Mouse (Mus musculus): Measurements from ENCODE around the gene Gtf3c1. TPM values are rescaled to one million over a fixed set of nuclear protein-coding genes. Genes with fewer than 3 reads are reported as not detected.

Gtf3c1 gene
- polyA plus RNA-seq (2015; fragmentation: Nextera tagmentation; extraction: Ambion mirVana) = 15.8 and 18.8 TPM in 2 replicates

DNA sequence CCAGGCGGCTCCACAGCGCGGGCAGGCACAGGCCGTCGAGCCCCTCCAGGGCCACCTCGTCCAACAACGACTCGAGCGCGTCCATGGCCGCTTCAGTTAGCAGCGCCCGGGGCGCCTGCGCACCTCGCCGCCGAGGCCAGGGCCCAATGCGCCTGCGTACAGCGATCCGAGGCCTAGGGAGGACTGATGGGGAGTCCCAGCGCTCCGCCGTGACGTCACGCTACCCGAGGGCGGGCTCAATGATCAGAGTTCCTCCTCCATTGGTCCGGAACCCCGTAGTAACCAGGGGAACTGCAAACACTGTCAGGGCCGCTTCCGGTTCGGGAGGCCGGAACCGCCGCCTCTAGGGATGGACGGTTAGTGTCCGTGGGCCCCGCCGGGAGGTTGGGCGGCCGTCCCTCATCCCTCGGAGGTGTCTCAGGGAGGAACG lies at the start of gene Gtf3c1, which contains the start of gene D430042O09Rik:
Gene Gtf3c1, minus strand, starts transcription at position 188 of the 430 bp plus-strand sequence.
Gene D430042O09Rik, plus strand, starts transcription at position 296 of the 430 bp plus-strand sequence.
- H3K4me1 ChIP-seq (ENCODE audit: control insufficient read depth, insufficient read depth, low read length) = peaks cover 27% of the 10 kb centered on the region
- H3K27me3 ChIP-seq (replicated peaks; ENCODE audit: control insufficient read depth, insufficient read depth, low read length) = no peaks in the 10 kb centered on the region
- peak within 1 kb of the TSS; percentile 84 for H3K4me3 ChIP-seq (ENCODE audit: low read length)
- peaks cover 12% of the 10 kb centered on the region for H3K36me3 ChIP-seq (ENCODE audit: control insufficient read depth, insufficient read depth, low read length)
- peak within 1 kb of the TSS; percentile 87 for H3K27ac ChIP-seq (ENCODE audit: low read length)
- H3K4me2 ChIP-seq (ENCODE audit: low read depth, low read length) = peak within 1 kb of the TSS; percentile 78
- H3K9me3 ChIP-seq (ENCODE audit: control insufficient read depth, low read length) = no peaks in the 10 kb centered on the region
- under 1% methylated on average over 45 of the region's 45 CpGs for WGBS
- H3K9ac ChIP-seq (ENCODE audit: low read depth, low read length) = peak within 1 kb of the TSS; percentile 91
- peak; percentile 98 for ATAC-seq

DNA sequence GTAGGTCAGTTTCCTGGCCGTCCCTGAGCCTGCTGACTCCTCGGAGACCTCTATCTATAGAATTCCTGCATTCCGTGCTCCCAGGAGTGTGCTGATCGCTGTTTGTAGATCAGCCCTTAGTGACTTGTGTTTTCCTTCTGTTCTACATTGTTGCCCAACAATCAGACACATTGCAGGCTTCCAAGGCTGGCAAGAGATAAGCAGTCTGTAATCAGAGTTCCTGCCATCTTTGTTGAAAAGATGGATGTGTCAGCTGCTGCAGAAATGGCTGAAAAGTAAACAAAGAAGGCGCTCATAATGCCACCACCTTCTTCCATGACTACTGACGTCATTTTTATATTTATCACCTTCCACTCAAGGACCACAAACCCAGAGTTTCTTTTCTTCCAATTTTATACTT lies 49.2 kb upstream of the Gtf3c1 start:
- Histone ChIP-seq H3K27ac (ENCODE audit: low read length) (no peak overlapping the region), H3K9ac (ENCODE audit: low read depth, low read length) (no peak overlapping the region), H3K9me3 (ENCODE audit: control insufficient read depth, low read length) (no peaks in the 10 kb centered on the region), H3K27me3 (replicated peaks; ENCODE audit: control insufficient read depth, insufficient read depth, low read length) (no peaks in the 10 kb centered on the region), H3K4me2 (ENCODE audit: low read depth, low read length) (no peak overlapping the region), H3K4me1 (ENCODE audit: control insufficient read depth, insufficient read depth, low read length) (no peaks in the 10 kb centered on the region), H3K36me3 (ENCODE audit: control insufficient read depth, insufficient read depth, low read length) (no peaks in the 10 kb centered on the region), H3K4me3 (ENCODE audit: low read length) (no peak overlapping the region)
- no peak for ATAC-seq
- 42% methylated on average over 6 of the region's 6 CpGs for WGBS

DNA sequence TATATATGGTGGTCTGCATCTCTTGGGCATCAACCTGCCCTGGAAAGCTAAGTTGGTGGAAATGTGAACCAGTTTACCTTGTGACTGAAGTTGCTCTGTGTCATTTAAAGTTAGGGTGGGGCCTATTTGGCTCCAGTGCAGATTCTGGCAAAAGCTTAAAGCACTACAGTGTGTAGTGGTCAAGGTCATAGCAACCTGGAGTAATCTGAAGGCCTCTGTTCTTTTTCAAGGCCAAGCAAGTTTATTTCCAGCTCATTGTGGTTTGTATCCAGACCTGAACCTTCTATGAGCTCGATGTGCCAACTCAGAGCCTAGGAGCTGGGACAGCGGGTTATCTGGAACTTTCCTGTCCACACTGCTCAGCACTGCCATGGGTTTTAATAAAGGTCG lies 45.7 kb upstream of the Gtf3c1 start:
- H3K4me1 ChIP-seq (ENCODE audit: control insufficient read depth, insufficient read depth, low read length) = no peaks in the 10 kb centered on the region
- H3K27me3 ChIP-seq (replicated peaks; ENCODE audit: control insufficient read depth, insufficient read depth, low read length) = no peaks in the 10 kb centered on the region
- WGBS = 83% methylated on average over 3 of the region's 3 CpGs
- H3K9ac ChIP-seq (ENCODE audit: low read depth, low read length) = no peak overlapping the region
- no peak overlapping the region for H3K27ac ChIP-seq (ENCODE audit: low read length)
- H3K4me3 ChIP-seq (ENCODE audit: low read length) = no peak overlapping the region
- no peaks in the 10 kb centered on the region for H3K36me3 ChIP-seq (ENCODE audit: control insufficient read depth, insufficient read depth, low read length)
- no peak for ATAC-seq
- no peaks in the 10 kb centered on the region for H3K9me3 ChIP-seq (ENCODE audit: control insufficient read depth, low read length)
- no peak overlapping the region for H3K4me2 ChIP-seq (ENCODE audit: low read depth, low read length)

DNA sequence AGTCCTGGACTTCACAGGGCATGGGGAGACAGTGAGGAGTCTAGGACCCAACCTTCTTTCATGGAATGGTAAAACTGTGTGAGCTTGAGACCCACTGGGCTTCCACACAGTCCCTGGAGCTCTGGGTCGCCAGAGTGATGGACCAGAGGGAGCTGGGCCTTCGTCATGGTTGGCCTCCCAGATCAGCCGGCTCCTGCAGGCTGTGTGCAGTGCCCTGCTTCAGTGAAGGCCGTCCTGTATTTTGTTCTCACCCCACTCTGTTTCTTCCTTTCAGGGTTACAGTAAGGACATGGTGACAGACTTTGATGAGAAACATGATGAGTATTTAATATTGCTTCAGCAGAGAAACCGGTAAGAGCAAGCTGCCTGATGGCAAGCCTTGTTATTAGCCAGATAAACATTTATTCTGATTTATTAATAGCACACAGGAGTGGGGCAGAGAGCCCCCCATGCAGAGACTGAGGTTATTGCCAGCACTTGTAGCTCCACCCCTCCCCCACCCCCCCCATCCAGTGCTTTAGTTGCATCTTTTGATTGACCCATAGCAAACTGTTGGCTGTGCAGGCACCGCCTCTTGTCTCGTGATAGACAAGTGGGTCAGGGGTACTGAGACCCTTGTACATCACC lies 45.2 kb upstream of the Gtf3c1 start:
- ATAC-seq = no peak
- H3K27ac ChIP-seq (ENCODE audit: low read length) = no peak overlapping the region
- 60% methylated on average over 7 of the region's 7 CpGs for WGBS
- H3K36me3 ChIP-seq (ENCODE audit: control insufficient read depth, insufficient read depth, low read length) = no peaks in the 10 kb centered on the region
- no peaks in the 10 kb centered on the region for H3K4me1 ChIP-seq (ENCODE audit: control insufficient read depth, insufficient read depth, low read length)
- H3K4me3 ChIP-seq (ENCODE audit: low read length) = no peak overlapping the region
- H3K27me3 ChIP-seq (replicated peaks; ENCODE audit: control insufficient read depth, insufficient read depth, low read length) = no peaks in the 10 kb centered on the region
- no peak overlapping the region for H3K4me2 ChIP-seq (ENCODE audit: low read depth, low read length)
- H3K9ac ChIP-seq (ENCODE audit: low read depth, low read length) = no peak overlapping the region
- no peaks in the 10 kb centered on the region for H3K9me3 ChIP-seq (ENCODE audit: control insufficient read depth, low read length)

DNA sequence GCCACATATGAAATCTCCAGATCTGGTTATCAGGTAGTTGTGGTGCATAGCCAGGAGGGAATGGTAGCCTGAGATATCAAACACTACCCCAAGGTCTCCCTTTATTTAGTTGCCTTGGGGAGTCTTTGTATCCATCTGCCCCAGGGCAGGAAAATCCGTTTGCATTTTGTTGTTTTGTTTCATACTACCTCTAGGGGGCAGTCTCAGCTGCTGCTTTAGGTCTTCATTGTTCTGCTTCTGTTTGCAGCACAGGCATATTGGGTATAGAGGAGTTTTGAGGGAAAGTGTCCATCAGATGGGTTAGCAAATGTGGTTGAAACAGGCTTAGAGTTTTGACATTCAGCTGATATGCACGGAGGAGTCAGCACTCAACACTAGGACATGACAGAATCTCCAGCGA lies 40.6 kb upstream of the Gtf3c1 start:
- no peak overlapping the region for H3K27ac ChIP-seq (ENCODE audit: low read length)
- H3K36me3 ChIP-seq (ENCODE audit: control insufficient read depth, insufficient read depth, low read length) = no peaks in the 10 kb centered on the region
- H3K27me3 ChIP-seq (replicated peaks; ENCODE audit: control insufficient read depth, insufficient read depth, low read length) = no peaks in the 10 kb centered on the region
- no peak overlapping the region for H3K4me3 ChIP-seq (ENCODE audit: low read length)
- no peaks in the 10 kb centered on the region for H3K4me1 ChIP-seq (ENCODE audit: control insufficient read depth, insufficient read depth, low read length)
- 54% methylated on average over 3 of the region's 3 CpGs for WGBS
- H3K9me3 ChIP-seq (ENCODE audit: control insufficient read depth, low read length) = no peaks in the 10 kb centered on the region
- H3K4me2 ChIP-seq (ENCODE audit: low read depth, low read length) = no peak overlapping the region
- no peak overlapping the region for H3K9ac ChIP-seq (ENCODE audit: low read depth, low read length)
- ATAC-seq = no peak

DNA sequence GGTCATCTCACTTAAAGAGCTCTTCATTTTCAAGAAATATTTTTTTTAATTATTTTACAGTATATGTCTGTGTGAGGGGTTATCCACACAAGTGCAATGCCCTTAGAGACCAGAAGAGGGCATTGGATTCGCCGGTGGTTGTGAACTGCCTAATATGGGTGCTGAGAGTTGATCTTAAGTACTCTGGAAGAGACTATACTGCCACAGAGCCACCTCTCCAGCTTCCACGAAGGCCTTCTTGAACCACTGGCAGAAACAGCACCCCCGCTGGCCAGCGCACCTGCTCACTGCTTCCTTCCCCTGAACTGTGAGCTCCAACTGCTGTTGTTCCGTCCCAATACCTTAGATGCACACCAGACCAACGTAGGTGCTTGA lies 39.7 kb upstream of the Gtf3c1 start:
- no peak for ATAC-seq
- no peaks in the 10 kb centered on the region for H3K36me3 ChIP-seq (ENCODE audit: control insufficient read depth, insufficient read depth, low read length)
- no peak overlapping the region for H3K27ac ChIP-seq (ENCODE audit: low read length)
- H3K4me3 ChIP-seq (ENCODE audit: low read length) = no peak overlapping the region
- H3K4me1 ChIP-seq (ENCODE audit: control insufficient read depth, insufficient read depth, low read length) = no peaks in the 10 kb centered on the region
- no peaks in the 10 kb centered on the region for H3K9me3 ChIP-seq (ENCODE audit: control insufficient read depth, low read length)
- H3K9ac ChIP-seq (ENCODE audit: low read depth, low read length) = no peak overlapping the region
- 64% methylated on average over 7 of the region's 7 CpGs for WGBS
- no peaks in the 10 kb centered on the region for H3K27me3 ChIP-seq (replicated peaks; ENCODE audit: control insufficient read depth, insufficient read depth, low read length)
- H3K4me2 ChIP-seq (ENCODE audit: low read depth, low read length) = no peak overlapping the region

DNA sequence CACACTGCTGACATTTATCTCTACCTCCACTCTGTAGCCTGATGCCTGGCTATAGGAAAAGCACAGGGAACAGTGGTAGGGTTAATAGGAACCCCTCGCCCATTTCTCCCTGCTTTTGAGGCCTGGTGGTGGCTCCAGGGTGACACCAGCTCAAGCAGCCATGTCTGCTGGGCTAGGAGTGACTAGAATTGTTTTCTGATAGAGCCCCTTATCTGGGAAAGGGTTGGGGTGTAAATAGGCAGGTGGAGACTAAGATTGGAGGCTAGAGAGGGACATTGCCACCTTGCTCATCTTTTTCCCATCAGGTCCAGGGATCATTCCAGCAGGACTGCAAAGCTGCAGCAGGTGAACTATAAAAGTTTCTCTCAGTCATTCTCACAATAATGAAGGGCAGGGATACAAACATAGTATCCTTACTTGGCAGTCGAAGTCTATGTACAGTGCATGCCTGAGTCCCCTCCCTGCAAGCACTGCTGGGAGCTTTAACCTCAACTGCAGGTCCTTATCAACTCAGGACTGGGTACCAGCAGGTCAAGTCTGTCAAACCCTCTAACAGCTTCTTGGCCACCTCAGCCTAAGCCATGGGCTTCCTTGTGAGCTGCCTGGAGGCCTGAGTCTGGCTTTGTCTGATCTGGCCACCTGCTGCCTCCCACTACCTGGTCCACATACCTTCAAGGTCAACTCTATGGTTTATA lies 39.2 kb upstream of the Gtf3c1 start:
- H3K4me1 ChIP-seq (ENCODE audit: control insufficient read depth, insufficient read depth, low read length) = no peaks in the 10 kb centered on the region
- 90% methylated on average over 2 of the region's 2 CpGs for WGBS
- no peak for ATAC-seq

DNA sequence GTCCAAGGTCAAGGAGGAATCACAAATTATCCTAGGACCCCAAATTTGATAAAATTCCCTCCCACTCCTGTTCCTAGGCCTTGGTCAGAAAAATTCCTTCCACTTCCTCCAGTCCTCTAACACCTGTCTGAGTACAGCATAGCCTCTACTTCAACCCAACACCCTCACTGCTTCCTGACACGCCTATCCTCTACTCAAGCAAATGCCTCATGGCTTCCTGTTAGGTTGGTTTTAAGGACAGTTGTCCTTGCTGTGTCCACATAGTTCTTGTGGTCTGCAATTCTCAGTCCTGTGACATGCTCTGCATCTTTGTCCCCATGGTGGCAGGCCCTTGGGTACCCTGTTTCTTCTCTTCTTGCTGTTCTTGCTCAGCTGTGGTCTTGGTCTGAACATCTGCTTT lies 37.2 kb upstream of the Gtf3c1 start:
- H3K36me3 ChIP-seq (ENCODE audit: control insufficient read depth, insufficient read depth, low read length) = no peaks in the 10 kb centered on the region
- H3K4me2 ChIP-seq (ENCODE audit: low read depth, low read length) = no peak overlapping the region
- no peak overlapping the region for H3K4me3 ChIP-seq (ENCODE audit: low read length)
- H3K9me3 ChIP-seq (ENCODE audit: control insufficient read depth, low read length) = no peaks in the 10 kb centered on the region
- no peak for ATAC-seq
- no peaks in the 10 kb centered on the region for H3K27me3 ChIP-seq (replicated peaks; ENCODE audit: control insufficient read depth, insufficient read depth, low read length)
- 65% methylated on average over 1 of the region's 1 CpGs for WGBS
- H3K27ac ChIP-seq (ENCODE audit: low read length) = no peak overlapping the region
- H3K9ac ChIP-seq (ENCODE audit: low read depth, low read length) = no peak overlapping the region
- H3K4me1 ChIP-seq (ENCODE audit: control insufficient read depth, insufficient read depth, low read length) = no peaks in the 10 kb centered on the region

More for the DNA sequence above, 39.2 kb upstream of the Gtf3c1 start:
- Histone ChIP-seq H3K9ac (ENCODE audit: low read depth, low read length) (no peak overlapping the region), H3K9me3 (ENCODE audit: control insufficient read depth, low read length) (no peaks in the 10 kb centered on the region), H3K4me2 (ENCODE audit: low read depth, low read length) (no peak overlapping the region), H3K4me3 (ENCODE audit: low read length) (no peak overlapping the region), H3K36me3 (ENCODE audit: control insufficient read depth, insufficient read depth, low read length) (no peaks in the 10 kb centered on the region), H3K27me3 (replicated peaks; ENCODE audit: control insufficient read depth, insufficient read depth, low read length) (no peaks in the 10 kb centered on the region), H3K27ac (ENCODE audit: low read length) (no peak overlapping the region)

DNA sequence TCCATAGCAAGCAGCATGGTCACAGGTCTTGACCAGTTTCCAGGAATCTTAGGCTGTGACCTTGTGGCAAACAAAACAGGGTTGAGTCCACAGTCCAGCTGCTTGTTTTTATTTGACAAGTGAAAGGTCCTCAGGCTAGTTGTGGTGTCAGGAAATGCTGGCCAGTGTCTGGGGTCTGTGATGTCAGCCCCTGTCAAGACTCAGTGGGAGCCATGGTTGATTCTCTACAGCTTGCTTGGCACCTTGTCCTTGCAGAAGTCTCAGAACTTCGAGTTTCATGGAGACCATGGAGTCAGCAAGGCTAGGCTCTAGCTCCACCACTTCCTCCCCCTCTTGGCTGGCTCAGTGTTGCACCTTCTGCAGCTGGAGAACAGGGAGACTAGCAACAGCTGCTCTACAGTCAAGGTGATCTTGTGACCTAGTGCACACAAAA lies 33.7 kb upstream of the Gtf3c1 start:
- H3K4me1 ChIP-seq (ENCODE audit: control insufficient read depth, insufficient read depth, low read length) = no peaks in the 10 kb centered on the region
- ATAC-seq = no peak
- H3K27ac ChIP-seq (ENCODE audit: low read length) = no peak overlapping the region
- no peak overlapping the region for H3K4me2 ChIP-seq (ENCODE audit: low read depth, low read length)
- H3K9ac ChIP-seq (ENCODE audit: low read depth, low read length) = no peak overlapping the region
- H3K36me3 ChIP-seq (ENCODE audit: control insufficient read depth, insufficient read depth, low read length) = no peaks in the 10 kb centered on the region
- H3K4me3 ChIP-seq (ENCODE audit: low read length) = no peak overlapping the region
- no peaks in the 10 kb centered on the region for H3K9me3 ChIP-seq (ENCODE audit: control insufficient read depth, low read length)
- 58% methylated on average over 1 of the region's 1 CpGs for WGBS
- no peaks in the 10 kb centered on the region for H3K27me3 ChIP-seq (replicated peaks; ENCODE audit: control insufficient read depth, insufficient read depth, low read length)
